Mouse (Mus musculus): Measurements from ENCODE around the gene Gnaq.

The Gnaq gene

GRCm38 (mm10) chr19:16366465-16367063 is 233.9 kb downstream of the Gnaq start:
- peak; percentile 13 for DNase-seq (ENCODE audit: low read depth, low spot score)

- DNase-seq (ENCODE audit: low read depth, low spot score) = peak; percentile 15
Observed at GRCm38 (mm10) chr19:16367218-16367617, 234.6 kb downstream of the Gnaq start.

DNA sequence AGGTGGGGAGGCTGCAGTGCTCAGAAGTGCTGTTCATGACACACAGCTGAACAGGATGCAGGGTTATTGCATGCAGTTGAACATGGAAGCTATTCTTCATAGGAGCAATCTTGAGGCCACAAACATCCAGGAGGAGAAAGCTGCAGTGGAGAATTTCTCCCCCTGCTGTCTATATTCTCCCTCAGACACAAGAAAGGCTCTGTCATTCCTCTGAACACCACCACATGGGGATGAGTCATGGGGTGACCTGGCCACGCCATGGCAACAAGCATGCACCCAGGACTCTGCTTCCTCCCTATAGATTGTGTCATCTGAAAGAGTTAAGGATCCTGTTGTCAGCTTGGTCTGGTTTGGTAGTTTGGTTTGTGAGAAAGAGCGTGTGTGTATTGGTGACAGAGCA is 239.0 kb downstream of the Gnaq start:
- no peak for DNase-seq (ENCODE audit: low read depth, low spot score)

- DNase-seq (ENCODE audit: low read depth, low spot score) = no peak
Observed at GRCm38 (mm10) chr19:16372752-16373486, 240.3 kb downstream of the Gnaq start.

GRCm38 (mm10) chr19:16375881-16376280 is 243.2 kb downstream of the Gnaq start:
- DNase-seq (ENCODE audit: low read depth, low spot score) = no peak

- no peak for DNase-seq (ENCODE audit: low read depth, low spot score)
Observed at GRCm38 (mm10) chr19:16378565-16378964, 245.9 kb downstream of the Gnaq start.

- no peak for DNase-seq (ENCODE audit: low read depth, low spot score)
Observed at GRCm38 (mm10) chr19:16379687-16380086, 247.1 kb downstream of the Gnaq start.

- no peak for DNase-seq (ENCODE audit: low read depth, low spot score)
Observed at GRCm38 (mm10) chr19:16382392-16382791, 249.8 kb downstream of the Gnaq start.

GRCm38 (mm10) chr19:16383127-16383526 is 250.5 kb downstream of the Gnaq start:
- no peak for DNase-seq (ENCODE audit: low read depth, low spot score)

GRCm38 (mm10) chr19:16384094-16384493 is 251.5 kb downstream of the Gnaq start:
- no peak for DNase-seq (ENCODE audit: low read depth, low spot score)

GRCm38 (mm10) chr19:16384957-16385356 is 252.3 kb downstream of the Gnaq start:
- DNase-seq (ENCODE audit: low read depth, low spot score) = no peak

DNA sequence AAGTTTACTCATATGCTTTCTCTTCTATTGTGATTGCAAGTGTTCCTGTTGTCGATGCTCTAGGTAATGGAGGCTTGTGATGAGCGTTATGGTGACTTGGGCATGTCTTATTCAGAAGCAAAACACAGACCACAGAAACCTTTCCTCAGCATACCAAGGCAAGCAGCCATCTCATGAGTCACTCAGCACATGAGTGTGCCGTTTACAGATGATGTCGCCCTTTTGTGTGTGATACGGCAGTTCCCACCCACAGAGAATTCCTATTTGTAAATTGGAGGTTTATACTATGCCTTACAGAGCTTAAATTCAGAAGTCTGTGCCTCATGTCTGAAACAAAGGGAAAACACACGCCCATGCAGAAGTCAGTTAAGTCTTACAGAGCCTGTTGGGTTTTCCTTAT is 253.9 kb downstream of the Gnaq start:
- no peak for DNase-seq (ENCODE audit: low read depth, low spot score)

GRCm38 (mm10) chr19:16390192-16390795 is 257.7 kb downstream of the Gnaq start:
- no peak for DNase-seq (ENCODE audit: low read depth, low spot score)

DNA sequence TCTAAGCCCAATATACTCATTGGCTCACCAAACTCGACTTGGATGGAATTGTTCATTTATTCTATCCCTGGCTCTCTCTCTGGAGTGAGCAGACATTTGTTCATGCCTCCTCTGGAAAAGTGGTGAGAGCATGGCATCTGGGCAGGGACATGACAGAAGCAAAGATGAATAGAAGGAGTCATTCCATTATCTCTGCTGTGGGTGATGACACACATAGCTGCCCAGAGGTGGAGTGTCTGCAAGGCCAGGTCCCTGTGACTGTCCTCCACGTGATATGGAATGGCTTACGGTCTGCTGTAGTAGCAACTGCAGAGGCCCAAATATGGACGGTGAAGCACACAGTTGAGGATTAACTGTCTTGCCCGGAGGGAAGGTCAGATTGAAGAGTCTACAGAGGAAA is 261.8 kb downstream of the Gnaq start:
- no peak for DNase-seq (ENCODE audit: low read depth, low spot score)

GRCm38 (mm10) chr19:16403101-16403500 is 270.5 kb downstream of the Gnaq start:
- DNase-seq (ENCODE audit: low read depth, low spot score) = no peak

DNA sequence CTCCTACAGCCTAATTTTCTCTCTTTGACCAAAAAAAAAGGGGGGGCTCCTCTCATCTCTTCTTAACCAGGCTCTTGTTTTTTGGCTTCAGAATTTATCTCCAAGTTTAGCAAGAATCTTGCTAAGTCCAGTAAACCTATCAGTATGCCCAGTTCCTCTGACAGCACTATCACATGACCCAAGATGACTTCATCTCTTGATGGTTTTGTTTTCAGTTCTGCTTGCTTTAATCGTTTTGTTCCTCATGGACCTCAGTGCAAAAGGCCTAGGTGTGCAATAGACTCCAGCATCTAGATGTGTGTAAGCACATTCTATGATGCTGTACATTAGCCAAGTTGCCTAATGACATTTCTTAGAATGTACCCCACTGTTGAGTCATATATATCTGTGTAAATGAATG is 275.1 kb downstream of the Gnaq start:
- DNase-seq (ENCODE audit: low read depth, low spot score) = no peak

GRCm38 (mm10) chr19:16411302-16411701 is 278.7 kb downstream of the Gnaq start:
- DNase-seq (ENCODE audit: low read depth, low spot score) = no peak

DNA sequence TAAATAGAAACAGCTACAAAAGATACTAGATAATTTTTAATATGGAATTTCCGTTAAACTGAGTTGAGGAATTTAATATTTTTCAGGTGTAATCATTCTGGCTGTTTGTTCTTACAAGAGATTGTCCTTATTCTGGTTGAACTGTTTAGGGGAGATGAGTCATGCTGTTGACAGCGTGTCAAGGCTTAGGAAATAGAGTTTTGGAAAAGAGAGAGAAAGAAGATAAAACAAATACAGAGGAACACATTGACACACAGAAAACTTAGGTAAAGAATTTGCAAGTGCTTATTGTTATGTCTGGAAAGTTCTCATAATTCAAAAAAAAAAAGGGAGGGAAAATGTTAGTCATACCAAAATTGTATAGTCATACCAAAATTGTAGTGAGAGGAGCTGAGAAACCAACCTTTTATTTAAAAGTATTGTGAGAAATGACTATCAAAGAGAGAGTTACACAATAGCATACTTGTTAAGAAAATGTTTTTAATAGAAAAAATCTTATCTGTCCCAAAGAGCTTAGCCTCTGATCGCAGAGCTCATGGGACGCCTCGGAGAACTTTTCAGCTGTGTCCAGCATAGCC is 285.5 kb downstream of the Gnaq start:
- no peak for DNase-seq (ENCODE audit: low read depth, low spot score)

GRCm38 (mm10) chr19:16425596-16425995 is 293.0 kb downstream of the Gnaq start:
- no peak for DNase-seq (ENCODE audit: low read depth, low spot score)

GRCm38 (mm10) chr19:16431368-16431767 is 298.7 kb downstream of the Gnaq start:
- no peak for DNase-seq (ENCODE audit: low read depth, low spot score)

- no peak for DNase-seq (ENCODE audit: low read depth, low spot score)
Observed at GRCm38 (mm10) chr19:16434879-16435278, 302.2 kb downstream of the Gnaq start.

- DNase-seq (ENCODE audit: low read depth, low spot score) = peak; percentile 88
Observed at GRCm38 (mm10) chr19:16435531-16436231, 303.1 kb downstream of the Gnaq start, which contains the start of gene Gna14. Gna14 (plus strand) TSS chr19:16435762.
